Mouse (Mus musculus) C2C12 (cell line): ENCODE data around the gene Lhfpl1.

Source experiments
- CEBPB ChIP-seq: IDR thresholded peaks from one replicate; pipeline ENCODE4 v1.6.1; 2011; ENCODE audit warnings: low read depth, mild to moderate bottlenecking, control low read depth, moderate library complexity
- CTCF ChIP-seq: IDR thresholded peaks from one replicate; pipeline ENCODE4 v1.5.1; 2011; ENCODE audit not compliant: control insufficient read depth, insufficient read depth, insufficient read length
- FOSL1 ChIP-seq: IDR thresholded peaks from one replicate; pipeline ENCODE4 v1.8.0; 2011; ENCODE audit warnings: mild to moderate bottlenecking, low read length; ENCODE audit not compliant: poor library complexity, insufficient read depth, severe bottlenecking
- MAX ChIP-seq: IDR thresholded peaks from one replicate; pipeline ENCODE4 v1.6.1; 2011; ENCODE audit warnings: mild to moderate bottlenecking, control low read depth
- MYOD1 ChIP-seq: IDR thresholded peaks from one replicate; pipeline ENCODE4 v1.6.1; 2011; ENCODE audit warnings: low read depth; ENCODE audit not compliant: control insufficient read depth, insufficient read length
- MYOG ChIP-seq: IDR thresholded peaks from one replicate; pipeline ENCODE4 v1.6.1; 2011; ENCODE audit not compliant: control insufficient read depth, insufficient read length; ENCODE audit errors: extremely low read depth
- USF1 ChIP-seq: IDR thresholded peaks from one replicate; pipeline ENCODE4 v1.6.1; 2011; ENCODE audit warnings: low read depth, mild to moderate bottlenecking, control low read depth, moderate library complexity

GRCm38 (mm10) chrX:145342402-145342801 lies 6.5 kb downstream of the Lhfpl1 start:
- TF ChIP-seq CTCF (no peak), USF1 (no peak), MYOD1 (no peak), CEBPB (no peak), MAX (no peak), FOSL1 (no peak), MYOG (no peak)
